In genomic region chr15:97784092-97784559, GRCm38 (mm10) we compare ENCODE assay signal across 8 mouse cellular contexts. TPM values are rescaled to one million over a fixed set of nuclear protein-coding genes. Genes with fewer than 3 reads are reported as not detected.
A peak's percentile ranks its signal among the peaks of the same experiment; 100 is the strongest.
DNase-seq lines count a peak whose midpoint lies in the region; ATAC-seq and TF ChIP-seq lines count a peak whose summit lies in the region.

No protein-coding gene starts in this region.

- no peaks in the 10 kb centered on the region for H3K27me3 ChIP-seq in embryonic facial prominence, embryonic 14.5 days (replicated peaks; ENCODE audit: control insufficient read depth, insufficient read depth, low read length)
- H3K27me3 ChIP-seq in heart, embryonic 11.5 days (ENCODE audit: control insufficient read depth, insufficient read depth, low read length): no peaks in the 10 kb centered on the region
- H3K27me3 ChIP-seq in kidney, embryonic 16.5 days (ENCODE audit: insufficient read depth, low read length): no peaks in the 10 kb centered on the region
- no peaks in the 10 kb centered on the region for H3K27me3 ChIP-seq in liver, adult 2 months (ENCODE audit: control insufficient read depth, insufficient read depth, low read length)

- H3K9me3 ChIP-seq in embryonic facial prominence, embryonic 14.5 days (ENCODE audit: control insufficient read depth, low read length): no peaks in the 10 kb centered on the region
- no peaks in the 10 kb centered on the region for H3K9me3 ChIP-seq in heart, embryonic 11.5 days (replicated peaks; ENCODE audit: control insufficient read depth, low read length)
- no peaks in the 10 kb centered on the region for H3K9me3 ChIP-seq in kidney, embryonic 16.5 days (ENCODE audit: low read length)

- H3K4me2 ChIP-seq in embryonic facial prominence, embryonic 14.5 days (ENCODE audit: low read depth, low read length): peak overlapping the region; percentile 93
- peak overlapping the region; percentile 93 for H3K4me2 ChIP-seq in heart, embryonic 11.5 days
- peak overlapping the region; percentile 63 for H3K4me2 ChIP-seq in kidney, embryonic 16.5 days (replicated peaks; ENCODE audit: low read depth, low read length)

- H3K9ac ChIP-seq in embryonic facial prominence, embryonic 14.5 days (ENCODE audit: low read depth, low read length): peak overlapping the region; percentile 80
- peak overlapping the region; percentile 87 for H3K9ac ChIP-seq in heart, embryonic 11.5 days (ENCODE audit: low read depth, low read length)
- peak overlapping the region; percentile 93 for H3K9ac ChIP-seq in kidney, embryonic 16.5 days (replicated peaks; ENCODE audit: low read length)
- H3K9ac ChIP-seq in liver, adult 2 months (ENCODE audit: low read depth, low read length): peak overlapping the region; percentile 82

- H3K4me1 ChIP-seq in bone marrow, adult 2 months (ENCODE audit: control insufficient read depth, insufficient read depth, low read length): peaks cover 10% of the 10 kb centered on the region
- peaks cover 23% of the 10 kb centered on the region for H3K4me1 ChIP-seq in embryonic facial prominence, embryonic 14.5 days (ENCODE audit: control insufficient read depth, insufficient read depth, low read length)
- peaks cover 18% of the 10 kb centered on the region; the same call in 1 of the 2 replicates for H3K4me1 ChIP-seq in heart, embryonic 11.5 days (ENCODE audit: control insufficient read depth, insufficient read depth, low read length)
- peaks cover 63% of the 10 kb centered on the region for H3K4me1 ChIP-seq in kidney, embryonic 16.5 days (ENCODE audit: insufficient read depth, low read length)
- H3K4me1 ChIP-seq in liver, adult 2 months (ENCODE audit: control insufficient read depth, insufficient read depth, low read length): peaks cover 11% of the 10 kb centered on the region

- H3K27ac ChIP-seq in bone marrow, adult 2 months (ENCODE audit: control insufficient read depth, insufficient read depth, low read depth, low read length, poor library complexity): peak overlapping the region; percentile 85
- no peak overlapping the region for H3K27ac ChIP-seq in embryonic facial prominence, embryonic 14.5 days (replicated peaks; ENCODE audit: low read depth, low read length)
- H3K27ac ChIP-seq in heart, embryonic 11.5 days (ENCODE audit: low read depth, low read length): peak overlapping the region; percentile 35; the same call in 1 of the 2 replicates
- H3K27ac ChIP-seq in kidney, embryonic 16.5 days (ENCODE audit: low read length): peak overlapping the region; percentile 68
- peak overlapping the region; percentile 7 for H3K27ac ChIP-seq in liver, adult 2 months (replicated peaks; ENCODE audit: insufficient read depth, low read depth, low read length)

- TF ChIP-seq CTCF in bone marrow, adult 2 months (IDR thresholded peaks at IDR 0.05; ENCODE audit: control insufficient read depth, insufficient read depth, low read length): peak; percentile 96
- peak; percentile 93 for TF ChIP-seq CTCF in liver, adult 2 months (IDR thresholded peaks at IDR 0.05; ENCODE audit: low read depth, low read length)

- DNase-seq in A20 (ENCODE audit: low read depth, low spot score): peak; percentile 96
- peak; percentile 87 for DNase-seq in embryonic facial prominence, embryonic 14.5 days (ENCODE audit: low spot score)
- peak; percentile 51 for DNase-seq in liver, adult 2 months (ENCODE audit: extremely low read depth, low read depth, low spot score)
- peak; percentile 89 to 91 for DNase-seq in spleen, postnatal 36 days (ENCODE audit: low spot score in 2 of 2)

- H3K79me2 ChIP-seq in liver, adult 2 months (ENCODE audit: control insufficient read depth, insufficient read depth, low read length): no peaks in the 10 kb centered on the region; the same call in 1 of the 2 replicates

- peak; percentile 92; the same call in 1 of the 2 replicates for TF ChIP-seq POLR2A in bone marrow, adult 2 months (IDR thresholded peaks at IDR 0.05; ENCODE audit: borderline replicate concordance, control insufficient read depth, low read depth, low read length)
- peak; percentile 77 for TF ChIP-seq POLR2A in liver, adult 2 months (IDR thresholded peaks at IDR 0.05; ENCODE audit: extremely low read depth, insufficient read depth, low read length)

- H3K36me3 ChIP-seq in embryonic facial prominence, embryonic 14.5 days (ENCODE audit: control insufficient read depth, insufficient read depth, low read length): no peaks in the 10 kb centered on the region
- no peaks in the 10 kb centered on the region for H3K36me3 ChIP-seq in heart, embryonic 11.5 days (ENCODE audit: control insufficient read depth, insufficient read depth, low read length)
- no peaks in the 10 kb centered on the region for H3K36me3 ChIP-seq in kidney, embryonic 16.5 days (ENCODE audit: insufficient read depth, low read length)
- no peaks in the 10 kb centered on the region for H3K36me3 ChIP-seq in liver, adult 2 months (ENCODE audit: control insufficient read depth, insufficient read depth, low read length)

- peak overlapping the region; percentile 81 for H3K4me3 ChIP-seq in bone marrow, adult 2 months (replicated peaks; ENCODE audit: control insufficient read depth, low read depth, low read length)
- peak overlapping the region; percentile 72 for H3K4me3 ChIP-seq in embryonic facial prominence, embryonic 14.5 days (ENCODE audit: low read depth, low read length)
- peak overlapping the region; percentile 91 for H3K4me3 ChIP-seq in heart, embryonic 11.5 days (ENCODE audit: low read depth, low read length)
- H3K4me3 ChIP-seq in kidney, embryonic 16.5 days (ENCODE audit: low read length): peak overlapping the region; percentile 73
- peak overlapping the region; percentile 69 for H3K4me3 ChIP-seq in liver, adult 2 months (ENCODE audit: insufficient read depth, low read depth, low read length)

- 2% methylated on average over 39 of the region's 39 CpGs for WGBS in bone marrow, adult 2 months
- WGBS in embryonic facial prominence, embryonic 14.5 days: 4% methylated on average over 12 of the region's 39 CpGs
- 4% methylated on average over 39 of the region's 39 CpGs for WGBS in heart, embryonic 11.5 days (ENCODE audit: insufficient replicate concordance)
- WGBS in kidney, embryonic 16.5 days: 5% methylated on average over 34 of the region's 39 CpGs
- 3% methylated on average over 39 of the region's 39 CpGs for WGBS in liver, adult 2 months

- ATAC-seq in embryonic facial prominence, embryonic 14.5 days (ENCODE audit: low read depth): peak; percentile 89
- peak; percentile 79 for ATAC-seq in heart, embryonic 11.5 days (replicated peaks; ENCODE audit: insufficient number of reproducible peaks, low FRiP score, low TSS enrichment)
- peak; percentile 83 for ATAC-seq in kidney, embryonic 16.5 days (ENCODE audit: low FRiP score, low TSS enrichment)
- ATAC-seq in monocyte, adult 5-6 weeks (replicated peaks; ENCODE audit: insufficient number of reproducible peaks, low FRiP score, low TSS enrichment, poor library complexity, severe bottlenecking): peak; percentile 67

RNA-seq across cellular contexts. Expression of gene Slc48a1, which starts 5.8 kb away (rescaled TPM):
- 62.3 and 67.5 TPM in 2 replicates for polyA plus RNA-seq in bone marrow, adult 2 months (2011; ENCODE audit: insufficient read depth, insufficient read length, low replicate concordance, missing spikeins)
- 37.5 and 41.9 TPM in 2 replicates for polyA plus RNA-seq in embryonic facial prominence, embryonic 14.5 days (2014; fragmentation: Nextera tagmentation; extraction: Ambion mirVana)
- 45.1 and 51.1 TPM in 2 replicates for polyA plus RNA-seq in heart, embryonic 11.5 days (2014; fragmentation: Nextera tagmentation; extraction: Ambion mirVana)
- 81.7 and 81.9 TPM in 2 replicates for polyA plus RNA-seq in kidney, embryonic 16.5 days (2015; fragmentation: Nextera tagmentation; extraction: Ambion mirVana)
- 15.2 and 21.1 TPM in 2 replicates for total RNA-seq in liver, adult 2 months (2014; rRNA removed)
- 54.9 and 58.6 TPM in 2 replicates for polyA plus RNA-seq in liver, adult 2 months (2012; rRNA removed)
- total RNA-seq in monocyte, adult 5-6 weeks (2017): 20.0 to 22.8 TPM (median 22.4 TPM) in 3 replicates

RNA-seq across cellular contexts. Expression of gene Rapgef3, which starts 16.4 kb away (rescaled TPM):
- polyA plus RNA-seq in bone marrow, adult 2 months (2011; ENCODE audit: insufficient read depth, insufficient read length, low replicate concordance, missing spikeins): 15.3 and 17.0 TPM in 2 replicates
- 8.0 and 8.3 TPM in 2 replicates for polyA plus RNA-seq in embryonic facial prominence, embryonic 14.5 days (2014; fragmentation: Nextera tagmentation; extraction: Ambion mirVana)
- polyA plus RNA-seq in heart, embryonic 11.5 days (2014; fragmentation: Nextera tagmentation; extraction: Ambion mirVana): 8.3 and 8.5 TPM in 2 replicates
- polyA plus RNA-seq in kidney, embryonic 16.5 days (2015; fragmentation: Nextera tagmentation; extraction: Ambion mirVana): 36.3 and 36.4 TPM in 2 replicates
- 1.8 and 3.2 TPM in 2 replicates for total RNA-seq in liver, adult 2 months (2014; rRNA removed)
- polyA plus RNA-seq in liver, adult 2 months (2012; rRNA removed): 2.7 and 4.9 TPM in 2 replicates
- total RNA-seq in monocyte, adult 5-6 weeks (2017): 0.19 to 5.1 TPM (median 1.8 TPM) in 3 replicates

RNA-seq across cellular contexts. Expression of gene Endou, which starts 53.0 kb away (rescaled TPM):
- 2.3 and 7.3 TPM in 2 replicates for polyA plus RNA-seq in bone marrow, adult 2 months (2011; ENCODE audit: insufficient read depth, insufficient read length, low replicate concordance, missing spikeins)
- polyA plus RNA-seq in embryonic facial prominence, embryonic 14.5 days (2014; fragmentation: Nextera tagmentation; extraction: Ambion mirVana): 4.1 and 6.2 TPM in 2 replicates
- polyA plus RNA-seq in heart, embryonic 11.5 days (2014; fragmentation: Nextera tagmentation; extraction: Ambion mirVana): 0.20 TPM in 1 of 2 replicates, not detected in the other
- polyA plus RNA-seq in kidney, embryonic 16.5 days (2015; fragmentation: Nextera tagmentation; extraction: Ambion mirVana): 0.45 and 0.60 TPM in 2 replicates
- 0.47 and 0.55 TPM in 2 replicates for total RNA-seq in liver, adult 2 months (2014; rRNA removed)
- polyA plus RNA-seq in liver, adult 2 months (2012; rRNA removed): 0.21 and 0.32 TPM in 2 replicates
- 0.32 to 1.6 TPM in 2 of 3 replicates, not detected in the other for total RNA-seq in monocyte, adult 5-6 weeks (2017)
